Mouse (Mus musculus): ENCODE measurements around the gene Cdyl. TPM values are rescaled to one million over a fixed set of nuclear protein-coding genes. Genes with fewer than 3 reads are reported as not detected.

Gene Cdyl
- polyA plus RNA-seq, 1 experiment from 2014 or later = 12.0 TPM

- H3K27ac ChIP-seq (ENCODE audit: low read depth, low read length) = no peak overlapping the region
- no peaks in the 10 kb centered on the region for H3K27me3 ChIP-seq (ENCODE audit: control insufficient read depth, insufficient read depth, low read length)
- H3K4me2 ChIP-seq (replicated peaks; ENCODE audit: low read depth, low read length) = peak overlapping the region; percentile 32
- H3K9me3 ChIP-seq (ENCODE audit: control insufficient read depth, low read length) = no peaks in the 10 kb centered on the region
- DNase-seq (ENCODE audit: low spot score) = no peak
- ATAC-seq (ENCODE audit: low FRiP score) = no peak
- H3K9ac ChIP-seq (ENCODE audit: low read depth, low read length) = peak overlapping the region; percentile 21; the same call in 1 of the 2 replicates
- H3K4me1 ChIP-seq (replicated peaks; ENCODE audit: control insufficient read depth, insufficient read depth, low read length) = no peaks in the 10 kb centered on the region
- H3K4me3 ChIP-seq (ENCODE audit: low read depth, low read length) = peak overlapping the region; percentile 58
- 3% methylated on average over 13 of the region's 13 CpGs for WGBS
- H3K36me3 ChIP-seq (ENCODE audit: control insufficient read depth, insufficient read depth, low read length) = no peaks in the 10 kb centered on the region
These were observed 245.7 kb downstream of the Cdyl start for GRCm38 (mm10) chr13:35905378-35905777.

- no peaks in the 10 kb centered on the region for H3K36me3 ChIP-seq (ENCODE audit: control insufficient read depth, insufficient read depth, low read length)
- WGBS = under 1% methylated on average over 35 of the region's 35 CpGs
These were observed 246.3 kb downstream of the Cdyl start, which contains the start of gene Rpp40 for GRCm38 (mm10) chr13:35905879-35906481. TSS of gene Rpp40 (minus strand) at chr13:35906359.

GRCm38 (mm10) chr13:35911476-35911875, 251.8 kb downstream of the Cdyl start:
- H3K36me3 ChIP-seq (ENCODE audit: control insufficient read depth, insufficient read depth, low read length) = no peaks in the 10 kb centered on the region
- DNase-seq (ENCODE audit: low spot score) = no peak
- ATAC-seq (ENCODE audit: low FRiP score) = no peak
- H3K9ac ChIP-seq (ENCODE audit: low read depth, low read length) = no peak overlapping the region
- H3K27ac ChIP-seq (ENCODE audit: low read depth, low read length) = no peak overlapping the region
- no peak overlapping the region for H3K4me3 ChIP-seq (ENCODE audit: low read depth, low read length)
- no peaks in the 10 kb centered on the region for H3K27me3 ChIP-seq (ENCODE audit: control insufficient read depth, insufficient read depth, low read length)
- no peaks in the 10 kb centered on the region for H3K9me3 ChIP-seq (ENCODE audit: control insufficient read depth, low read length)
- no peaks in the 10 kb centered on the region for H3K4me1 ChIP-seq (replicated peaks; ENCODE audit: control insufficient read depth, insufficient read depth, low read length)
- no peak overlapping the region for H3K4me2 ChIP-seq (replicated peaks; ENCODE audit: low read depth, low read length)
- WGBS = 85% methylated on average over 1 of the region's 1 CpGs

More at GRCm38 (mm10) chr13:35905879-35906481, 246.3 kb downstream of the Cdyl start, which contains the start of gene Rpp40:
- H3K4me3 ChIP-seq (ENCODE audit: low read depth, low read length) = peak within 1 kb of the TSS; percentile 58
- no peaks in the 10 kb centered on the region for H3K4me1 ChIP-seq (replicated peaks; ENCODE audit: control insufficient read depth, insufficient read depth, low read length)
- H3K4me2 ChIP-seq (replicated peaks; ENCODE audit: low read depth, low read length) = peak within 1 kb of the TSS; percentile 32
- no peaks in the 10 kb centered on the region for H3K27me3 ChIP-seq (ENCODE audit: control insufficient read depth, insufficient read depth, low read length)
- ATAC-seq (ENCODE audit: low FRiP score) (peak; percentile 100), DNase-seq (ENCODE audit: low spot score) (peak; percentile 91)
- no peaks in the 10 kb centered on the region for H3K9me3 ChIP-seq (ENCODE audit: control insufficient read depth, low read length)
- H3K27ac ChIP-seq (ENCODE audit: low read depth, low read length) = no peak within 1 kb of the TSS
- peak within 1 kb of the TSS; percentile 36; the same call in 1 of the 2 replicates for H3K9ac ChIP-seq (ENCODE audit: low read depth, low read length)

Other genes with a start within 250 kb of the Cdyl start
- 19.4 and 22.5 TPM in 2 replicates for gene Rpp40, start 246.5 kb downstream of the Cdyl start, polyA plus RNA-seq (2014; fragmentation: Nextera tagmentation; extraction: Ambion mirVana)

All from hindbrain, embryonic 11.5 days (tissue).